ENCODE assay signal across 22 mouse cellular contexts in the genomic region with DNA sequence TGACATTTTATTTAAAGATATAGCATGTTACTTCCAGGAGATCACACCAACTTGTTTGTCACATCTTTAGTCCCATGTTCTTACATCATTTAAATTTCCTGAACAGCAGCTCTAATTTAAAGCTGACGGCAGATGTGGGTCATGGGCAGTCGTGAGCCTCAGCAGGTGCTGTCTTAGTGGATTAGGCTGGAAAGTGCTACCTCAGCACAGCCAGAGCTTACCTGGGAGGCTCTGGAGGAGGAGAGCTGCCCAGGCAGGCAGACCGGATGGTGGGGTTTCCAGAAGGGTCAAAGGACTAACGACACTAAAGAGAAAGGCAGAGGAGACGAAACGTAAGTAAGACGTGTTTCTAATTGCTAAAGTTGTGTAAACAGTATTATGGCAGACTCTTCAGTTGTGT. TPM values are rescaled to one million over a fixed set of nuclear protein-coding genes. Genes with fewer than 3 reads are reported as not detected.
"Had no signal": no experiment of that assay in that cellular context is flagged by ENCODE, and none has a peak within 500 bp of the region (broad histone marks: within the 10 kb centered on the region; RNA-seq: fewer than 3 reads in every experiment).

No protein-coding gene starts in this region.

- H3K9me3 ChIP-seq: limb, embryonic 10.5 days; limb, embryonic 13.5 days; liver, embryonic 12.5 days; liver, embryonic 15.5 days; lung, embryonic 15.5 days; megakaryocyte, embryonic 14.5 days; midbrain, embryonic 10.5 days; midbrain, embryonic 13.5 days; neural tube, embryonic 13.5 days had no signal

- H3K4me2 ChIP-seq: limb, embryonic 13.5 days; liver, embryonic 12.5 days; liver, embryonic 15.5 days; lung, embryonic 15.5 days; midbrain, embryonic 13.5 days; neural tube, embryonic 13.5 days had no signal

- H3K9ac ChIP-seq: limb, embryonic 13.5 days; liver, embryonic 12.5 days; liver, embryonic 15.5 days; lung, embryonic 15.5 days; midbrain, embryonic 13.5 days; neural tube, embryonic 13.5 days had no signal

- H3K4me1 ChIP-seq: limb, embryonic 10.5 days; limb, embryonic 13.5 days; liver, embryonic 12.5 days; liver, embryonic 15.5 days; lung, embryonic 15.5 days; midbrain, embryonic 10.5 days; midbrain, embryonic 13.5 days had no signal

- ATAC-seq: intestine, embryonic 16.5 days; liver, embryonic 12.5 days; midbrain, embryonic 13.5 days; midbrain, embryonic 16.5 days had no signal

- H3K27ac ChIP-seq: limb, embryonic 10.5 days; limb, embryonic 13.5 days; liver, embryonic 12.5 days; liver, embryonic 15.5 days; lung, embryonic 15.5 days; midbrain, embryonic 10.5 days; midbrain, embryonic 13.5 days; neural tube, embryonic 13.5 days had no signal

- DNase-seq: kidney, adult 18-20 months; kidney, adult 9 months; kidney, postnatal 4 days; liver; lung, adult 18-20 months; lung, postnatal 10 days; lung, postnatal 36 days; thymus, adult 2 months; thymus, postnatal 14 days; thymus, postnatal 4 days had no signal

- H3K4me3 ChIP-seq: limb, embryonic 10.5 days; limb, embryonic 13.5 days; liver, embryonic 12.5 days; liver, embryonic 15.5 days; lung, embryonic 15.5 days; megakaryocyte, embryonic 14.5 days; midbrain, embryonic 10.5 days; midbrain, embryonic 13.5 days; myocyte; neural tube, embryonic 13.5 days had no signal

- H3K27me3 ChIP-seq: limb, embryonic 13.5 days; liver, embryonic 12.5 days; liver, embryonic 15.5 days; lung, embryonic 15.5 days; megakaryocyte, embryonic 14.5 days; midbrain, embryonic 13.5 days; neural tube, embryonic 13.5 days had no signal

RNA-seq across cellular contexts. Expression of a gene that starts 53.4 kb away (rescaled TPM):
- polyA plus RNA-seq: limb, embryonic 10.5 days; limb, embryonic 13.5 days; liver, embryonic 12.5 days; midbrain, embryonic 13.5 days; midbrain, embryonic 16.5 days; myocyte; neural tube, embryonic 13.5 days had no signal
